Comparison of ENCODE assay signal across 30 mouse cellular contexts in genomic region chr11:102918077-102918476, GRCm38 (mm10). TPM values are rescaled to one million over a fixed set of nuclear protein-coding genes. Genes with fewer than 3 reads are reported as not detected.
"Had no signal": no experiment of that assay in that cellular context is flagged by ENCODE, and none has a peak within 500 bp of the region (broad histone marks: within the 10 kb centered on the region; RNA-seq: fewer than 3 reads in every experiment).

No protein-coding gene starts in this region.

- H3K27me3 ChIP-seq: liver, embryonic 15.5 days; lung, embryonic 15.5 days; megakaryocyte, embryonic 14.5 days; midbrain, embryonic 13.5 days had no signal

- DNase-seq: kidney, adult 2 months; kidney, postnatal 25 days; layer of hippocampus, postnatal 36 days; lung, adult 18-20 months; lung, postnatal 10 days; lung, postnatal 36 days; right cerebral cortex, adult 18-20 months; right cerebral cortex, postnatal 14 days; right cerebral cortex, postnatal 4 days; thymus, adult 18-20 months; thymus, postnatal 4 days had no signal

- H3K4me3 ChIP-seq: left cerebral cortex, adult 2 months; liver, embryonic 15.5 days; lung, embryonic 15.5 days; megakaryocyte, embryonic 14.5 days; midbrain, embryonic 10.5 days; midbrain, embryonic 13.5 days had no signal

- H3K27ac ChIP-seq: kidney, postnatal 0 days; left cerebral cortex, adult 2 months; liver, embryonic 15.5 days; lung, embryonic 15.5 days; midbrain, embryonic 10.5 days; midbrain, embryonic 13.5 days had no signal

RNA-seq across cellular contexts. Expression of gene Kif18b, which starts 6.8 kb away (rescaled TPM):
- total RNA-seq: left cerebral cortex, adult 2 months; monocyte, adult 5-6 weeks had no signal

RNA-seq across cellular contexts. Expression of gene Gfap, which starts 17.4 kb away (rescaled TPM):
- total RNA-seq: monocyte, adult 5-6 weeks had no signal
- polyA plus RNA-seq: midbrain, embryonic 13.5 days had no signal

RNA-seq across cellular contexts. Expression of gene C1ql1, which starts 28.4 kb away (rescaled TPM):
- total RNA-seq: liver, adult 2 months; monocyte, adult 5-6 weeks had no signal
- polyA plus RNA-seq: liver, adult 2 months had no signal

RNA-seq across cellular contexts. Expression of gene Fam187a, which starts 33.1 kb away (rescaled TPM):
- total RNA-seq: layer of hippocampus, postnatal 10 days; layer of hippocampus, postnatal 36 days; left cerebral cortex, adult 2 months; left cerebral cortex, postnatal 10 days; liver, adult 2 months; monocyte, adult 5-6 weeks had no signal
- polyA plus RNA-seq: intestine, postnatal 0 days; kidney, adult 2 months; kidney, embryonic 14.5 days; kidney, postnatal 0 days; limb, embryonic 11.5 days; limb, embryonic 14.5 days; liver, adult 2 months; liver, embryonic 15.5 days; lung, embryonic 15.5 days; midbrain, embryonic 10.5 days; midbrain, embryonic 13.5 days; midbrain, embryonic 16.5 days; neural tube, embryonic 11.5 days; neural tube, embryonic 14.5 days; stomach, embryonic 14.5 days had no signal

RNA-seq across cellular contexts. Expression of gene Ccdc103, which starts 37.1 kb away (rescaled TPM):
- total RNA-seq: monocyte, adult 5-6 weeks had no signal
